Mouse (Mus musculus) lung, postnatal 14 days (tissue): ENCODE results near the gene Csrnp1.

Experiments
- DNase-seq: peaks from one replicate; pipeline ENCODE4 v3.0.0; 2021

Csrnp1 gene

DNA sequence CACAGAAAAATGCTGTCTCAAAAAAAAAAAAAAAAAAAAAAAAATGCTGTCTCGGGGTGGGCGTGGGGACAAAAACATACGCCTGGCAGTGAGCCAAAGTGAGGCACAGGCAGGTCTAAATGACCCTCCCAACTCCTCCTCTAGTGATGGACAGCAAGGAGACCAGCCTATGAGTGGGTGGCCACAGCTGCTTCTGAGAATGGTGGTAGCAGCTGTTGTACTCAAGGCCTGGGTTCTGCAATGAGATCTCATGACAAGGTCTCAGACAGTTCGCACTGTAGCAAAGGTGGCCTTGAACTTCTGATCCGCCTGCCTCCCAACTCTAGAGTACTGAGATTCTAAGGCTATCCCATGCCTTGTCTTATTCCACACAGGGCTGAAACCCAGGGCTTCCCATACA, 43.1 kb downstream of the Csrnp1 start:
- DNase-seq = no peak

- no peak for DNase-seq
Measured at GRCm38 (mm10) chr9:119939646-119940045, 44.8 kb downstream of the Csrnp1 start.

DNA sequence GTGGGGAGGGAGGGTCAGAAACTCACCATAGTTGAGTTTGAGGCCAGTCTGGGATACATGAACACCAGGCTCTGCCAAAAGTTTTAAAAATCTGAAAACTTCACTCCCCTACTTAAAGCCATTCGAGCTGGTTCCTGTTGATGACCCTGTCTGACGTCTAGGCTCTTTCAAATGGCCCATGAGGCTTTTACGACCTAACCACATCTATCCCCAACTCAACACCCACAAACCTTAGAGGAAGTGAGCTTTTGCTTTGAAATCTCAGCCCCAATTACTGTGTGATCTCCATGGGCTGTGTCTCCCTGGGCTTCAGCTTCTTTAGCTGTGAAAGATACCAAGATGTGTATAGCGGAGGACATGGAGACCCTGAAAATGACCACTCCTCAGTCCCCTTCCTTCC, 46.0 kb downstream of the Csrnp1 start:
- DNase-seq = no peak

GRCm38 (mm10) chr9:119937005-119937773, 47.3 kb downstream of the Csrnp1 start, which contains the start of the genes Gorasp1 and Ttc21a:
Gorasp1 (minus strand) TSS chr9:119937565.
Ttc21a (plus strand) TSS chr9:119937606.
- DNase-seq = peak; percentile 97

DNA sequence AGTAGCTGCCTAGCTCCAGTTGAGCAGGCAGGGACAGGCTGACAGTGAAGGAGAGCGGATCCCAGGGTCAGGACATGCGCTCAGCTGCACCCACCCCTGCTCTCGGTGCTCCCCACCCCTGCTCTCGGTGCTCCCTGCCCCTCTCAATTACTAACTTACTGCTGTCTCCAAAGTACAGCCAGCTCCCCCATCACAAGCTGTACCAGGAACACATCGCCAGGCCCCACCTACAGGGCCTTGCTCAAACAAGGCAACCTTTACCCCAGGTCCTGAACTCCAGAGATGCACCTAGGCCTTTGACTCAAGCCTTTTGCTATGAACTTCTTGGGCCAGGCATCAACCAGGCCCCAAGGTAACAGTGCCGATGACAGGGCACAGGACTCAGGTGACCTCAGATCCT, 50.8 kb downstream of the Csrnp1 start:
- no peak for DNase-seq

GRCm38 (mm10) chr9:119932358-119932757, 52.1 kb downstream of the Csrnp1 start:
- DNase-seq = no peak

- no peak for DNase-seq
Measured at GRCm38 (mm10) chr9:119926497-119926896, 58.0 kb downstream of the Csrnp1 start.

DNA sequence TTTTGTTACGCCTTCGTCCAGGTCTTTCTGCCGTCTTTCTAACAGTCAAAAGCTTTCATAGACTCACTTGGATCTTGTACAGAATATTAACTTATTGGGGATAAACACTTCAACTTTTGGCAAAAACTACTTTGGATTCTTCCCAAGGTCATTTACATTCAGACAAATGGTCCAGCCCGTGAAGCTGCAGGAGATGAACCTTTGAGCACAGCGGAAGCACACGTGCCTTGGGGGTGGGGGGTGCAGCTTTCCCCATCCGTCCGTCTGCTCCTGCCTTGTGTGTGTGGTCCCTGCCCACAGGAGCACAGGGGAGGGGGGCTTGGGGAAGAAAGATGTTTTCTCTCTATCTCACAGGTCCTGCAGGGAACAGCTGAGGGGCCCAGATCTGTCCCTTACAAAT, 58.7 kb downstream of the Csrnp1 start:
- DNase-seq = no peak

DNA sequence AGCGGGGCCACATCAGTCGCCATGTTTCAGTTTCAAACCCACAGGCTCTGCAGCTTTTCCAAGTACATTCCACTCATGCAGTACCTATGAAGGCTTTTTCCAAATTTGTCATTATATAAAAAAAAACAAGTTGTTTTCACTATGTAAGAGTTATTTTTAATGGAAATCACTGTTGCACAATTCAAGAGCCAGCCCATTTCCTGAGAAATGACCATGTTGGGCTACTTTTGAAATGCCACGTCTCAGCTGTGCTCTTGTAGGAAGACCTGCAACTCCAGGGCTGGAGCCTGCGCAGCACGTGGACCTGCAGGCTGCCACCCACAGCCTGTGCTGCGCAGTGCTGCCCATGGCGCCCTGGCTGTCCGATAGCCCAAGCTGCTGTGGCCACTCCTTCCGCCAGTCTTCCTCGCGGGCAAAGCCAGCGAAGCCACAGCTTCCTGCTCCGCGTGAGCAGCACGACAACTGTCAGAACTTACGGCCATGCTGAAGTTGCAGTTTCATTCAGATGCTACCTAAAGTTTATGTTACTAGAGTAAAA, 59.3 kb downstream of the Csrnp1 start:
- peak; percentile 10 for DNase-seq

GRCm38 (mm10) chr9:119923462-119923861, 61.0 kb downstream of the Csrnp1 start:
- no peak for DNase-seq
